Mouse (Mus musculus) bone marrow, adult 2 months (tissue): ENCODE data around the gene Nasp. TPM values are rescaled to one million over a fixed set of nuclear protein-coding genes. Genes with fewer than 3 reads are reported as not detected.
A peak's percentile ranks its signal among the peaks of the same experiment; 100 is the strongest.

ENCODE experiments used
- H3K27ac ChIP-seq: fragments of 200-500 bp; 2 replicates; pipeline ENCODE4 v1.5.1; 2012; ENCODE audit warnings: low read depth, mild to moderate bottlenecking, control low read depth, inconsistent platforms, low read length; ENCODE audit not compliant: control insufficient read depth, poor library complexity, insufficient read depth
- H3K4me1 ChIP-seq: fragments of 200-500 bp; 2 replicates; pipeline ENCODE4 v1.6.1; 2011; ENCODE audit warnings: low read length; ENCODE audit not compliant: control insufficient read depth, insufficient read depth
- H3K4me3 ChIP-seq: fragments of 200-500 bp; replicated peaks from 2 replicates; pipeline ENCODE3; 2011; ENCODE audit warnings: mild to moderate bottlenecking, low read depth, low read length, control low read depth; ENCODE audit not compliant: control insufficient read depth
- CTCF ChIP-seq: fragments of 200-500 bp; IDR thresholded peaks from 2 replicates; pipeline ENCODE4 v1.5.1; 2011; ENCODE audit warnings: low read length, control low read depth; ENCODE audit not compliant: control insufficient read depth, insufficient read depth
- POLR2A ChIP-seq: fragments of 200-500 bp; IDR thresholded peaks from 2 replicates; pipeline ENCODE4 v1.6.1; 2011; ENCODE audit warnings: low read depth, mild to moderate bottlenecking, control low read depth, low read length, borderline replicate concordance; ENCODE audit not compliant: control insufficient read depth
- whole genome bisulfite sequencing: fragments of 180-500 bp; shearing (Covaris S2); methylation state at CpG from one replicate; pipeline ENCODE4 v1.1.7; 2018; 5-methylcytosine and 5-hydroxymethylcytosine counted together
- polyA plus RNA-seq: library from polyadenylated mRNA; stranded (reverse); fragments of >200 nt; gene quantifications from 2 replicates; pipeline ENCODE4 v1.2.4, GENCODE M21; 2011; ENCODE audit warnings: low replicate concordance; ENCODE audit not compliant: missing spikeins, insufficient read depth, insufficient read length

Nasp gene
- polyA plus RNA-seq, 1 experiment = 154 TPM

DNA sequence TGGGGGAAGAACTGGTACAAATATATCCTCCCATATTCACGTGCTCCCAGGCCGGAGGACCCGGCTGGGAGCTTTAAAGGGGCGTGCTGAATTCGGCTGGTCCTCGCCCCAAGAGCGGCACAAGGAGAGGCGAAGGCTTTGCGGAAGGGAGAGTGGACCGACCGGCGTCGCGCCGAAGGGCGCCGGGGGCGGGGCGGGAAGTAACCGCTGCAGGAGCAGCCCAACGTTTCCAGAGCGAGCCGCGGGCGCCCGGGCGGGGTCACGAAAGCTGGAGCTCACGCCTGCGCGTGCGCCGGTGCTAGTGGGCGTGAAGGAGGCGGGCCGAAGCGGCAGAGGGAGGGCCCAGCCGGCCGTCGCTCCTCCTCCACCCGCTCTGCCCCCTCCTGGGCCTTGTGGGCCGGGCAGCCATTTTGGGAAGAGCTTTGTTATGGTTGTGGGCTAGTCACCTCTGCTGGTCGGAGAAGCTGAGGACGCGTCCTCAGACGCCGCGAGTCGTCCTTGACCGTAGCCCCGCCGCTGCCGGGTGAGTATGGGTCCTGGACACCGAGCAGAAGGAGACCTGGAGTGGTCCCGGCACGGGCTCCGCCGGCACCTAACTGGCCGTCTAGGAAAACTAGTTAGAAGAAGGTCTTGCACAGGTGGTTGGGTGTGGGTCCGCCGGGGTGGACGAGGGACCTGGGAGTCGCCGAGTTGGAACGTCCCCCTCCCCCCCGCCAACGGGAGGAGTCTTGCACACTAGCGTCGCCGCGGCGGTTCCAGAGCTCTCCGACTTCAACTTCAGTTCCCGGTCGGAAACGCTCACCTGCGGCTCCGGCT lies 70.2 kb downstream of the Nasp start, which contains the start of gene Gpbp1l1:
TSS of gene Gpbp1l1 (plus strand) at position 353 of the 816 bp plus-strand sequence.
- peak within 1 kb of the TSS; percentile 100 for H3K4me3 ChIP-seq
- H3K27ac ChIP-seq = peak within 1 kb of the TSS; percentile 98
- WGBS = under 1% methylated on average over 78 of the region's 78 CpGs
- TF ChIP-seq CTCF (0 out of 2 replicates have a peak, but pooled peaks have one; percentile 10), POLR2A (peak; percentile 54)
- H3K4me1 ChIP-seq = no peaks in the 10 kb centered on the region; the same call in 1 of the 2 replicates

DNA sequence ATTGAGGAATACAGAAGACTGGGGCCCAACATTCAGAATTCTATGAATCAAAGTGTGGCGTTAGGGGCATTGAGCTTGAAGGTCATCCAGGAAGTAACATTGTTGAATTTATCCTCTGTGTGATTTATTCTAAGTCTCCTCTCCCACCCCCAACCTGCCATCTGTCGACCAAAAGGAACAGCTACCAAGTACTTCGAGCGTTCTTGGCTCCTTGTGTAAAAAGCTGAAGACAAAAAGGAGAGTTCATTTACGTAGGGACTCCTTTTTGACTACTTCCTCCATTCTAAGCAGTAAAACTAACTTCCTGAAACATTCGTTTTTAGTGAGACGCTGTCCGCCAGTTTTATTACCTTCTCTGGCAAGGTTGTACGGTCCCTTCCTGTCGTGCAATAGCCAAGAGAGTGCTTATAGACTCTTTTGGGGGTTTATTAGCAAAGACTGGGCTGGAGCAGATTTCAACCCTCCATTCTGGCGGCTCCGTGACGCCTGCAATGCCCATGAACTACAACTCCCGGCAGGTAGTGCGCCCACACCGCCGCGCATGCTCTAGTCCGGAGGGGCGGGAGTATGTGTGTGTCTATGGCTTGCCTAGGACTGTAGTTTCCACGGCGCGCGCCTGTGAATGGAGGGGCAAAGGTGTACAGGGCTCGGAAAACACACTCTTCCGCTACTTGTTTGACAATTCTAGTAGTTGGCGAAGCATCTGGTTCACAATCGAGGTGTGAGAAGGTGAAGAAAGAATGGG lies 71.0 kb downstream of the Nasp start:
- peak overlapping the region; percentile 98 for H3K27ac ChIP-seq
- 0% methylated on average over 28 of the region's 28 CpGs for WGBS
- no peaks in the 10 kb centered on the region; the same call in 1 of the 2 replicates for H3K4me1 ChIP-seq
- H3K4me3 ChIP-seq = peak overlapping the region; percentile 100
- TF ChIP-seq CTCF (no peak), POLR2A (peak; percentile 90)

DNA sequence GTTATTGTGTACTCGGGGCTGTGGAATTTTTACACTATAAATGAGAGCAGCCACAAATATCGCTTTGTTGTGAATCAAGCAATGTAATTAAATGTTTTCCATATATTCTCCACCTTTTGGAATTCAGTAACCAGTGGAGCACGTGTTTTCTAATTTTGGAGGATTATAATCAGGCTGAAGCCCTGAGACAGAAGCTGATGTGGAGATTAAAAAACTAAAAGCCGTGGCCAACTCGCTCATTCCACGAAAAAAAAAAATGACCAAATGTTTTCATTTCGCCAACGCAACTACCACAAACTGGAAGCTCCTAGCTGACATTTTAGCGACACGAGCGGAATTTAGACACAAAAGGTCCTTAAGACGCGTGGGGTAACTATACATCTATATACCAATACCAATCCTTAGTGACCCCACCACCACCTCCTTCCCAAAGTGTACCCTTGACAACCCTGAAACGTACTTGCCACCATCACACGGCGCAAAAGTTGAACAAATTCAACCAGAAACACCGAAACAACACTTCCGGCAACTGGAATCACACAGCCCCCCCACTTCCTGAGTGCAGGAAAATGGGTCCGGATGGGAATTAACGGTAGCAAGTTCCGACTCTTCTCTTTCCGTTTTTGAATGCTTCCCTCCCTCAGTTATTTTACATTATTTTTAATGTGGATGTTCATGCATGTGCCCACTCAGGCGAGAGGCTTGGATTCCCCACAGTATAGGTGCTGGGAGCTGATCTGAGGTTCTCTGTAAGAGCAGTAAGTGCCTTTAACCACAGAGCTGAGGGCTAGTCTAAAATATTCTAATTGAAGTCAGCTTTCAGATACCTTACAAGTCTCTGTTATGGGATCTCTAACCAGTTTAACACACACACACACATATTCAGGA lies 72.1 kb downstream of the Nasp start, which contains the start of gene Tmem69:
TSS of gene Tmem69 (minus strand) at position 524 of the 888 bp plus-strand sequence.
- Histone ChIP-seq H3K4me1 (no peaks in the 10 kb centered on the region; the same call in 1 of the 2 replicates), H3K4me3 (peak within 1 kb of the TSS; percentile 100), H3K27ac (peak within 1 kb of the TSS; percentile 98)
- whole genome bisulfite sequencing = 2% methylated on average over 23 of the region's 23 CpGs
- TF ChIP-seq CTCF = no peak
- no peak for TF ChIP-seq POLR2A

DNA sequence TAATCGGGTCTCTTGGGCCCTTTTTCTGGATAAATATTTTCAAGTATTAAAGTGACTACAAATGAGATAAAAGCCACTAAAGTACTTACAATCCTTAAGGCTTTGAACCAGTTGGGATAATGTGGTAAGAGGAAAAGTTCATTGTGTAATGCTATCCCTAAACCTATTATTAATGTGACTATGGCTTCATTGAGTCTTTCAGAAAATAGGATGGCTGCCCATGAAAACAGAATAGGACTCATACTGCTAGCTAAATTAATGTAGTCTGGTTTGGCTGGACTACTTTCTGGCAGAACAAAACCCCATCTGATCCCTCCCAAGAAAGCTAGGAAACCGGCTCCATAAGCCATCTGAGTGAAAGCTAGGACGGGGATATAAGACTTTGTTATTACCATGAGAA lies 74.7 kb downstream of the Nasp start:
- Histone ChIP-seq H3K27ac (no peak overlapping the region), H3K4me3 (no peak overlapping the region), H3K4me1 (no peaks in the 10 kb centered on the region)
- TF ChIP-seq POLR2A (no peak), CTCF (no peak)
- WGBS = 79% methylated on average over 3 of the region's 3 CpGs

Other genes starting within 250 kb of the Nasp start
- gene Mast2, start 163.8 kb downstream of the Nasp start, polyA plus RNA-seq = 21.5 and 30.8 TPM in 2 replicates
- 4.1 and 4.3 TPM in 2 replicates for gene Ipp, start 120.4 kb downstream of the Nasp start, polyA plus RNA-seq
- gene Tmem69, start 72.0 kb downstream of the Nasp start, polyA plus RNA-seq = 49.3 and 137 TPM in 2 replicates
- 19.7 and 33.0 TPM in 2 replicates for gene Gpbp1l1, start 70.3 kb downstream of the Nasp start, polyA plus RNA-seq
- 4.8 and 6.4 TPM in 2 replicates for gene Ccdc17, start 31.3 kb downstream of the Nasp start, polyA plus RNA-seq
- gene Akr1a1, start 23.7 kb upstream of the Nasp start, polyA plus RNA-seq = 239 and 421 TPM in 2 replicates
- 134 and 410 TPM in 2 replicates for gene Prdx1, start 57.6 kb upstream of the Nasp start, polyA plus RNA-seq
- gene Mmachc, start 80.5 kb upstream of the Nasp start, polyA plus RNA-seq = 3.4 and 8.6 TPM in 2 replicates
- 18.9 and 60.7 TPM in 2 replicates for gene Ccdc163, start 80.6 kb upstream of the Nasp start, polyA plus RNA-seq
- gene Tesk2, start 93.0 kb upstream of the Nasp start, polyA plus RNA-seq = 4.0 and 11.1 TPM in 2 replicates
- 8.8 and 11.9 TPM in 2 replicates for gene Toe1, start 179.7 kb upstream of the Nasp start, polyA plus RNA-seq
- gene Mutyh, start 179.8 kb upstream of the Nasp start, polyA plus RNA-seq = 3.2 and 25.9 TPM in 2 replicates
- not detected in 2 replicates for gene Hpdl, start 193.8 kb upstream of the Nasp start, polyA plus RNA-seq
- gene Zswim5, start 249.4 kb upstream of the Nasp start, polyA plus RNA-seq = 0.72 TPM in 1 of 2 replicates, not detected in the other